Mouse (Mus musculus): ENCODE measurements around the gene Aff3.

DNA sequence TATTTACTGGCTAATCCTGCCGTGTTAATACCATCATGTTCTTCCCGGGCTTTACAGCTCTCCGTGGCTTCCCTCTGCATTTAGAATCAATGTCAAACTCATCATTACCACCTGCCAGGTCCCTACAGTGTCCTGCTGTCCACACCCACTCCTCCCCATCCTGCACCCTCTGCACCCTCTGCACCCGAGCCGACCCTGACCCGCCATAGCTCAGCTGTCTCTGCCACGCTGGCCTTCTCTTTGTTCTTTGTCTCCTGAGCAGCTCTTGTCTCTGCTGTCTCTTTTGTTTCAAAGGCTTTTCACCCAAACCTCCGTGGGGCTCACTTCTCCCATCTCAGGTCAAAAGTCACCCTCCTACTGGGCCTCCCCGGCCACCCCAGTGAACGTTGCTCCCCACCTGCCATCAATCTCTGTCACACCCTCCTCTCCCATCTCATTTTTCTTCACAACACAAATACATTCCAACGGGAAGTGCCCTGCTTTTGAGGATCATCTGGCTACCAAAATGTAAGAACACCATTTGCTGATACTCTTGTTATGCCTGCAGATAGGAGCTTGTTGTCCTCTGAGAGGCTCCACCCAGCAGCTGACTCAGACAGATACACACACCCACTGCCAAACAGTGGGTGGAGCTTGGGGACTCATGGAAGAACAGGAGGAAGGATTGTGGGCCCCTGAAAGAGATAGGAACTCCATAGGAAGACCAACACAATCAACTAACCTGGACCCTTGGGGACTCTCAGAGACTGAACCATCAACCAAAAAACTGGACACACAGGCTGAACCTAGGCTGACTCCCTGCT is 102.2 kb downstream of the Aff3 start:
- TF ChIP-seq ZC3H11A (IDR thresholded peaks at IDR 0.05; ENCODE audit: borderline replicate concordance, low read depth, low read length) = no peak
- no peak for TF ChIP-seq CHD2 (IDR thresholded peaks at IDR 0.05; ENCODE audit: low read depth, low read length)
- no peak for TF ChIP-seq HCFC1 (IDR thresholded peaks at IDR 0.05; ENCODE audit: borderline replicate concordance, insufficient read depth, low read length)
- no peak for TF ChIP-seq MAFK (IDR thresholded peaks at IDR 0.05; ENCODE audit: insufficient read depth, low read depth, low read length)
